Mouse (Mus musculus): Measurements from ENCODE around the gene Map7d2. TPM values are rescaled to one million over a fixed set of nuclear protein-coding genes. Genes with fewer than 3 reads are reported as not detected.
"Not testable (repeated sequence)": the region's sequence is repeated elsewhere in the genome, so short reads cannot be mapped to it uniquely, and the experiment has no call there.

The Map7d2 gene
- polyA plus RNA-seq, 1 experiment from 2014 or later, result 0.96 TPM

- peak overlapping the region; percentile 49; the same call in 1 of the 2 replicates for H3K9ac ChIP-seq (ENCODE audit: low read length)
Measured at GRCm38 (mm10) chrX:159414829-159415673, 679 bp downstream of the Map7d2 start.

GRCm38 (mm10) chrX:159430507-159430906 is 16.1 kb downstream of the Map7d2 start:
- H3K4me2 ChIP-seq (ENCODE audit: low read depth, low read length); H3K9ac ChIP-seq (ENCODE audit: low read length); H3K9me3 ChIP-seq (replicated peaks; ENCODE audit: control insufficient read depth, low read length); H3K4me1 ChIP-seq (ENCODE audit: control insufficient read depth, insufficient read depth, low read length); H3K27ac ChIP-seq (ENCODE audit: low read length); H3K27me3 ChIP-seq (ENCODE audit: control insufficient read depth, insufficient read depth, low read length); ATAC-seq (replicated peaks; ENCODE audit: extremely low read depth, insufficient read depth, low FRiP score); H3K4me3 ChIP-seq (ENCODE audit: low read length); H3K36me3 ChIP-seq (ENCODE audit: control insufficient read depth, insufficient read depth): not testable (repeated sequence)
- WGBS, result 84% methylated on average over 3 of the region's 3 CpGs

More at GRCm38 (mm10) chrX:159414829-159415673, 679 bp downstream of the Map7d2 start:
- Histone ChIP-seq H3K4me3 (ENCODE audit: low read length) (peak overlapping the region; percentile 60), H3K27me3 (ENCODE audit: control insufficient read depth, insufficient read depth, low read length) (peaks cover 10% of the 10 kb centered on the region; the same call in 1 of the 2 replicates), H3K27ac (ENCODE audit: low read length) (no peak overlapping the region), H3K4me1 (ENCODE audit: control insufficient read depth, insufficient read depth, low read length) (no peaks in the 10 kb centered on the region), H3K4me2 (ENCODE audit: low read depth, low read length) (peak overlapping the region; percentile 92), H3K9me3 (replicated peaks; ENCODE audit: control insufficient read depth, low read length) (no peaks in the 10 kb centered on the region), H3K36me3 (ENCODE audit: control insufficient read depth, insufficient read depth) (no peaks in the 10 kb centered on the region)
- 15% methylated on average over 63 of the region's 65 CpGs for WGBS
- no peak; the same call in 1 of the 2 replicates for ATAC-seq (replicated peaks; ENCODE audit: extremely low read depth, insufficient read depth, low FRiP score)

DNA sequence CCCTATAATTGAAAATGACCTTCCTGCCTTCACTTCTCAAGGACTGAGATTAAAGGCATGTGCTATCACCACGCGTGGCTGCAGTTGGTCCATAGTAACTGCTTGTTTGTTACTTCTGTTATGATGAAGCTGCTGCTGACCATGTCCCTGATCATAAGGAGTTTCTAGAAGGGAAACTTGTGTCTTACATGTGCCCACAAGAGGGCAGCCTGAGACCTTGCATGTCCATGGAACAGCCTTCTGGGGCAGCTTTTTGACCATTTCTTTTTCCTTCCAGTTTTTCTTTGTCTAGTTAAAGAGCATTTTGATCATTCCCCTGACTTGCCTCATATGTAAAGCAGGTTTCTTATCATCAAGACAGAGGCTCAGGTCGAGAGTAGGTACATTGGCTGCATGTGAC is 27.8 kb downstream of the Map7d2 start:
- Histone ChIP-seq H3K9me3 (replicated peaks; ENCODE audit: control insufficient read depth, low read length) (no peaks in the 10 kb centered on the region; the same call in 1 of the 2 replicates), H3K4me1 (ENCODE audit: control insufficient read depth, insufficient read depth, low read length) (no peaks in the 10 kb centered on the region), H3K9ac (ENCODE audit: low read length) (no peak overlapping the region), H3K27ac (ENCODE audit: low read length) (no peak overlapping the region), H3K4me3 (ENCODE audit: low read length) (no peak overlapping the region), H3K4me2 (ENCODE audit: low read depth, low read length) (no peak overlapping the region), H3K36me3 (ENCODE audit: control insufficient read depth, insufficient read depth) (no peaks in the 10 kb centered on the region), H3K27me3 (ENCODE audit: control insufficient read depth, insufficient read depth, low read length) (no peaks in the 10 kb centered on the region)
- 13% methylated on average over 3 of the region's 3 CpGs for WGBS
- no peak for ATAC-seq (replicated peaks; ENCODE audit: extremely low read depth, insufficient read depth, low FRiP score)

- no peak overlapping the region for H3K9ac ChIP-seq (ENCODE audit: low read length)
- no peak overlapping the region for H3K4me3 ChIP-seq (ENCODE audit: low read length)
- H3K27ac ChIP-seq (ENCODE audit: low read length), result no peak overlapping the region
- ATAC-seq (replicated peaks; ENCODE audit: extremely low read depth, insufficient read depth, low FRiP score), result no peak
- H3K27me3 ChIP-seq (ENCODE audit: control insufficient read depth, insufficient read depth, low read length), result no peaks in the 10 kb centered on the region
- H3K36me3 ChIP-seq (ENCODE audit: control insufficient read depth, insufficient read depth), result no peaks in the 10 kb centered on the region
- no peak overlapping the region for H3K4me2 ChIP-seq (ENCODE audit: low read depth, low read length)
- H3K9me3 ChIP-seq (replicated peaks; ENCODE audit: control insufficient read depth, low read length), result no peaks in the 10 kb centered on the region; the same call in 1 of the 2 replicates
- WGBS, result 75% methylated on average over 1 of the region's 1 CpGs
- H3K4me1 ChIP-seq (ENCODE audit: control insufficient read depth, insufficient read depth, low read length), result no peaks in the 10 kb centered on the region
Measured at GRCm38 (mm10) chrX:159447133-159447532, 32.8 kb downstream of the Map7d2 start.

GRCm38 (mm10) chrX:159459006-159459654 is 44.8 kb downstream of the Map7d2 start:
- WGBS, result 69% methylated on average over 7 of the region's 7 CpGs
- no peak overlapping the region for H3K4me2 ChIP-seq (ENCODE audit: low read depth, low read length)
- H3K36me3 ChIP-seq (ENCODE audit: control insufficient read depth, insufficient read depth), result no peaks in the 10 kb centered on the region
- H3K9ac ChIP-seq (ENCODE audit: low read length), result no peak overlapping the region
- H3K9me3 ChIP-seq (replicated peaks; ENCODE audit: control insufficient read depth, low read length), result no peaks in the 10 kb centered on the region
- no peak for ATAC-seq (replicated peaks; ENCODE audit: extremely low read depth, insufficient read depth, low FRiP score)
- H3K27me3 ChIP-seq (ENCODE audit: control insufficient read depth, insufficient read depth, low read length), result no peaks in the 10 kb centered on the region
- H3K4me1 ChIP-seq (ENCODE audit: control insufficient read depth, insufficient read depth, low read length), result no peaks in the 10 kb centered on the region
- H3K4me3 ChIP-seq (ENCODE audit: low read length), result no peak overlapping the region
- H3K27ac ChIP-seq (ENCODE audit: low read length), result no peak overlapping the region

GRCm38 (mm10) chrX:159474799-159475198 is 60.4 kb downstream of the Map7d2 start:
- WGBS, result 63% methylated on average over 1 of the region's 1 CpGs
- H3K27ac ChIP-seq (ENCODE audit: low read length), result no peak overlapping the region
- H3K9me3 ChIP-seq (replicated peaks; ENCODE audit: control insufficient read depth, low read length), result no peaks in the 10 kb centered on the region
- H3K4me2 ChIP-seq (ENCODE audit: low read depth, low read length), result no peak overlapping the region
- H3K9ac ChIP-seq (ENCODE audit: low read length), result no peak overlapping the region
- H3K36me3 ChIP-seq (ENCODE audit: control insufficient read depth, insufficient read depth), result no peaks in the 10 kb centered on the region
- no peak for ATAC-seq (replicated peaks; ENCODE audit: extremely low read depth, insufficient read depth, low FRiP score)
- no peak overlapping the region for H3K4me3 ChIP-seq (ENCODE audit: low read length)
- H3K27me3 ChIP-seq (ENCODE audit: control insufficient read depth, insufficient read depth, low read length), result no peaks in the 10 kb centered on the region
- H3K4me1 ChIP-seq (ENCODE audit: control insufficient read depth, insufficient read depth, low read length), result no peaks in the 10 kb centered on the region

DNA sequence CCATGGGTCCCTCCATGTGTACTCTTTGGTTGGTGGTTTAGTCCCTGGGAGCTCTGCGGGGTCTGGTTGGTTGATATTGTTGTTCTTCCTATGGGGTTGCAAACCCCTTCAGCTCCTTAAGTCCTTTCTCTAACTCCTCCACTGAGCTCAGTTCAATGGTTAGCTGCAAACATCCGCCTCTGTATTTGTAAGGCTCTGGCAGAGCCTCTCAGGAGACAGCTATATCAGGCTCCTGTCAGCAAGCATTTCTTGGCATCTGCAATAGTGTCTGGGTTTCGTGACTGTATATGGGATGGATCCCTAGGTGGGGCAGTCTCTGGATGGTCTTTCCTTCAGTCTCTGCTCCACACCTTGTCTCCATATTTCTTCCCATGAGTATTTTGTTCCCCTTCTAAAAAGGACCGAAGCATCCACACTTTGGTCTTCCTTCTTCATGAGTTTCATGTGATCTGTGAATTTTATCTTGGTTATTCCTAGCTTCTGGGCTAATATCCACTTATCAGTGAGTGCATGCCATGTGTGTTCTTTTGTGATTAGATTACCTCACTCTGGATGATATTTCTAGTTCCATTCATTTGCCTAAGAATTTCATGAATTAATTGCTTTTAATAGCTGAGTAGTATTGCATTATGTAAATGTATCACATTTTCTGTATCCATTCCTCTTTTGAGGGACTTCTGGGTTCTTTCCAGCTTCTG is 64.0 kb downstream of the Map7d2 start:
- H3K4me1 ChIP-seq (ENCODE audit: control insufficient read depth, insufficient read depth, low read length); H3K9ac ChIP-seq (ENCODE audit: low read length); H3K9me3 ChIP-seq (replicated peaks; ENCODE audit: control insufficient read depth, low read length); H3K4me3 ChIP-seq (ENCODE audit: low read length); H3K27ac ChIP-seq (ENCODE audit: low read length); H3K4me2 ChIP-seq (ENCODE audit: low read depth, low read length); H3K36me3 ChIP-seq (ENCODE audit: control insufficient read depth, insufficient read depth); H3K27me3 ChIP-seq (ENCODE audit: control insufficient read depth, insufficient read depth, low read length); ATAC-seq (replicated peaks; ENCODE audit: extremely low read depth, insufficient read depth, low FRiP score): not testable (repeated sequence)
- WGBS, result 58% methylated on average over 4 of the region's 4 CpGs

DNA sequence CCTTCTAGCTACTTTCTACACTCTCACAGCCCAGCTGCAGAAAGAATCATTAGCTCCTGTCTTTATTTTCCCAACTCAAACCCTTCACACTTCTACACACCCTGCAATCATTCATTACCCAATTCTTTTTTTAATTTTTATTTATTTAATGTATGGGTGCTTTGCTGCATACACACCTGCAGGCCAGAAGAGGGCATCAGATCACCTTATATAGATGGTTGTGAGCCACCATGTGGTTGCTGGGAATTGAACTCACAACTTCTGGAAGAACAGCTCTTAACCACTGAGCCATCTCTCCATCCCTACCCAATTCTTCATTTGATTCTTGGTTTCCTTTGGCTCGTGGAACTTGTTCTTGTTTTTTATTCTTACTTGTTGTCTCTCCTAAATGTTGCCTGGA is 69.9 kb downstream of the Map7d2 start:
- H3K4me3 ChIP-seq (ENCODE audit: low read length), result no peak overlapping the region
- no peaks in the 10 kb centered on the region for H3K27me3 ChIP-seq (ENCODE audit: control insufficient read depth, insufficient read depth, low read length)
- ATAC-seq (replicated peaks; ENCODE audit: extremely low read depth, insufficient read depth, low FRiP score), result no peak
- no peak overlapping the region for H3K9ac ChIP-seq (ENCODE audit: low read length)
- WGBS, result 60% methylated on average over 1 of the region's 1 CpGs
- no peaks in the 10 kb centered on the region for H3K9me3 ChIP-seq (replicated peaks; ENCODE audit: control insufficient read depth, low read length)
- no peaks in the 10 kb centered on the region for H3K4me1 ChIP-seq (ENCODE audit: control insufficient read depth, insufficient read depth, low read length)
- H3K27ac ChIP-seq (ENCODE audit: low read length), result no peak overlapping the region
- H3K36me3 ChIP-seq (ENCODE audit: control insufficient read depth, insufficient read depth), result no peaks in the 10 kb centered on the region
- no peak overlapping the region for H3K4me2 ChIP-seq (ENCODE audit: low read depth, low read length)

DNA sequence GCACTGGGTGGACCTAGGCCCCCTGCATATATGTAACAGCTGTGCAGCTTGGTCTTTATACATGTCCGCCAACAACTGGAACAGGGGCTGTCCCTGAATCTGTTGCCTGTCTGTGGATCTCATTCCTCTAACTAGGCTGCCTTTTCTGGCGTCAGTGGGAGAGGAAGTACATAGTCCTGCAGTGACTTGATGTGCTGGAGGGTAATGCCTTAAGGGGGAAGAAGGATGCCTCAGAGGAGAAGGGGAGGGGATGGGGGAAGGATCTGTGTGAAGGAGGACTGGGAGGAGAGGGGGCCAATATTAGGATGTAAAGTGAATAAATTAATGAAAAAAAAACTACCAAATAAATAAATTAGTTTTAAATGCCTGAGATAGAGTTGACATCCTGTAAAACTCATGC is 88.8 kb downstream of the Map7d2 start:
- no peak overlapping the region for H3K27ac ChIP-seq (ENCODE audit: low read length)
- no peak for ATAC-seq (replicated peaks; ENCODE audit: extremely low read depth, insufficient read depth, low FRiP score)
- no peak overlapping the region for H3K9ac ChIP-seq (ENCODE audit: low read length)
- no peaks in the 10 kb centered on the region for H3K9me3 ChIP-seq (replicated peaks; ENCODE audit: control insufficient read depth, low read length)
- H3K4me2 ChIP-seq (ENCODE audit: low read depth, low read length), result no peak overlapping the region
- no peaks in the 10 kb centered on the region for H3K4me1 ChIP-seq (ENCODE audit: control insufficient read depth, insufficient read depth, low read length)
- 38% methylated on average over 2 of the region's 2 CpGs for WGBS
- H3K36me3 ChIP-seq (ENCODE audit: control insufficient read depth, insufficient read depth), result no peaks in the 10 kb centered on the region
- no peaks in the 10 kb centered on the region for H3K27me3 ChIP-seq (ENCODE audit: control insufficient read depth, insufficient read depth, low read length)
- H3K4me3 ChIP-seq (ENCODE audit: low read length), result no peak overlapping the region
